Mouse (Mus musculus) granulocyte monocyte progenitor cell, adult 5-6 weeks (primary cell): ENCODE measurements at regions not wholly inside any gene's neighbourhood (a gene's known extent, or its start where the extent isn't known, plus 50 kb on each side); places are given as distances from the start of the nearest gene placed in this dataset.

Experiments used
- ATAC-seq: replicated peaks from 2 replicates; pipeline ENCODE4 v1.8.0; 2016; ENCODE audit warnings: mild to moderate bottlenecking, moderate TSS enrichment, inconsistent platforms; ENCODE audit not compliant: poor library complexity, severe bottlenecking

GRCm38 (mm10) chr5:62939050-62939449, 125.4 kb downstream of the Dthd1 start:
- peak; percentile 65 for ATAC-seq
